Mouse (Mus musculus): ENCODE results near the gene Cd8a. TPM values are rescaled to one million over a fixed set of nuclear protein-coding genes. Genes with fewer than 3 reads are reported as not detected.

Cd8a gene
- not detected in 2 replicates for total RNA-seq (2023)

GRCm38 (mm10) chr6:71373249-71373775 lies at the start of gene Cd8a:
Cd8a (plus strand) TSS chr6:71373427.

Other genes with a start within 250 kb of the Cd8a start
- not detected in 2 replicates for gene Thnsl2, start 229.0 kb upstream of the Cd8a start, total RNA-seq (2023)
- not detected in 2 replicates for gene Fabp1, start 173.6 kb upstream of the Cd8a start, total RNA-seq (2023)
- 25.8 and 28.8 TPM in 2 replicates for gene Krcc1, start 101.8 kb upstream of the Cd8a start, total RNA-seq (2023)
- gene Smyd1, start 51.2 kb upstream of the Cd8a start, total RNA-seq (2023) = 0.25 TPM in 1 of 2 replicates, not detected in the other
- gene Cd8b1, start 50.6 kb upstream of the Cd8a start, total RNA-seq (2023) = 0.32 TPM in 1 of 2 replicates, not detected in the other
- 41.3 and 59.6 TPM in 2 replicates for gene Rmnd5a, start 67.2 kb downstream of the Cd8a start, total RNA-seq (2023)
- gene Rnf103, start 120.5 kb downstream of the Cd8a start, total RNA-seq (2023) = 19.9 and 24.9 TPM in 2 replicates
- gene Chmp3, start 170.4 kb downstream of the Cd8a start, total RNA-seq (2023) = 51.9 and 59.0 TPM in 2 replicates